Mouse (Mus musculus) G1E (cell line): ENCODE results near the gene Gm42957.

Source experiments
- CTCF ChIP-seq: IDR thresholded peaks from 2 replicates; pipeline ENCODE4 v1.5.1; 2012; ENCODE audit warnings: low read depth, low read length, inconsistent platforms, mixed read lengths
- GATA1 ChIP-seq: IDR thresholded peaks from 2 replicates; pipeline ENCODE4 v1.6.1; 2012; ENCODE audit warnings: borderline replicate concordance, low read length, inconsistent platforms, mixed read lengths

GRCm38 (mm10) chr3:96700376-96700775 is 65.1 kb downstream of the Gm42957 start:
- peak; percentile 58; the same call in 1 of the 2 replicates for TF ChIP-seq CTCF
- no peak for TF ChIP-seq GATA1
